Mouse (Mus musculus): ENCODE results near the gene Spib.

GRCm38 (mm10) chr7:44553196-44553764 is 21.4 kb upstream of the Spib start:
- no peak for TF ChIP-seq POLR2A (IDR thresholded peaks at IDR 0.05; ENCODE audit: borderline replicate concordance, extremely low read depth, insufficient read depth, insufficient read length, poor library complexity, severe bottlenecking)
- no peak for TF ChIP-seq CTCF (IDR thresholded peaks at IDR 0.05; ENCODE audit: borderline replicate concordance, extremely low read depth, insufficient read depth, insufficient read length)
